Mouse (Mus musculus) cerebellum, adult 11 months (tissue): ENCODE measurements around the gene Wwox.

Experiments
- DNase-seq: peaks from one replicate; pipeline ENCODE4 v3.0.0; 2022

Wwox gene

GRCm38 (mm10) chr8:115058193-115058835 lies 618.9 kb downstream of the Wwox start:
- DNase-seq: no peak

GRCm38 (mm10) chr8:115063623-115064022 lies 624.2 kb downstream of the Wwox start:
- no peak for DNase-seq

GRCm38 (mm10) chr8:115064691-115065090 lies 625.2 kb downstream of the Wwox start:
- no peak for DNase-seq

- DNase-seq: no peak
Measured at GRCm38 (mm10) chr8:115065386-115065785, 625.9 kb downstream of the Wwox start.

GRCm38 (mm10) chr8:115066550-115067058 lies 627.1 kb downstream of the Wwox start:
- DNase-seq: no peak

- no peak for DNase-seq
Measured at GRCm38 (mm10) chr8:115068723-115069122, 629.3 kb downstream of the Wwox start.

- no peak for DNase-seq
Measured at GRCm38 (mm10) chr8:115070225-115070624, 630.8 kb downstream of the Wwox start.

- no peak for DNase-seq
Measured at GRCm38 (mm10) chr8:115071231-115071630, 631.8 kb downstream of the Wwox start.

- DNase-seq: no peak
Measured at GRCm38 (mm10) chr8:115078296-115078695, 638.8 kb downstream of the Wwox start.

- DNase-seq: peak; percentile 6
Measured at GRCm38 (mm10) chr8:115081302-115082207, 642.1 kb downstream of the Wwox start.

- no peak for DNase-seq
Measured at GRCm38 (mm10) chr8:115088162-115088561, 648.7 kb downstream of the Wwox start.

GRCm38 (mm10) chr8:115089744-115090143 lies 650.3 kb downstream of the Wwox start:
- DNase-seq: no peak

GRCm38 (mm10) chr8:115090202-115090601 lies 650.7 kb downstream of the Wwox start:
- DNase-seq: no peak

- DNase-seq: no peak
Measured at GRCm38 (mm10) chr8:115095548-115095947, 656.1 kb downstream of the Wwox start.

- DNase-seq: no peak
Measured at GRCm38 (mm10) chr8:115097988-115098562, 658.6 kb downstream of the Wwox start.

GRCm38 (mm10) chr8:115109309-115109708 lies 669.9 kb downstream of the Wwox start:
- DNase-seq: no peak

- DNase-seq: no peak
Measured at GRCm38 (mm10) chr8:115110423-115110822, 671.0 kb downstream of the Wwox start.

GRCm38 (mm10) chr8:115112062-115112461 lies 672.6 kb downstream of the Wwox start:
- no peak for DNase-seq

GRCm38 (mm10) chr8:115114498-115114897 lies 675.0 kb downstream of the Wwox start:
- DNase-seq: no peak

GRCm38 (mm10) chr8:115126081-115126480 lies 686.6 kb downstream of the Wwox start:
- DNase-seq: no peak

GRCm38 (mm10) chr8:115126674-115127073 lies 687.2 kb downstream of the Wwox start:
- no peak for DNase-seq

- DNase-seq: no peak
Measured at GRCm38 (mm10) chr8:115129307-115129706, 689.9 kb downstream of the Wwox start.

GRCm38 (mm10) chr8:115133119-115133518 lies 693.7 kb downstream of the Wwox start:
- no peak for DNase-seq
